Mouse (Mus musculus) mature B cell (primary cell): ENCODE results near the gene Gm2016.
"Not testable (repeated sequence)": the region's sequence is repeated elsewhere in the genome, so short reads cannot be mapped to it uniquely, and the experiment has no call there.

ENCODE experiments used
- in situ Hi-C: fragments of 300-500 bp; cut with MboI; formaldehyde crosslinking; loops from 2 replicates; pipeline ENCODE4 v1.14.3; 2019

The Gm2016 gene

DNA sequence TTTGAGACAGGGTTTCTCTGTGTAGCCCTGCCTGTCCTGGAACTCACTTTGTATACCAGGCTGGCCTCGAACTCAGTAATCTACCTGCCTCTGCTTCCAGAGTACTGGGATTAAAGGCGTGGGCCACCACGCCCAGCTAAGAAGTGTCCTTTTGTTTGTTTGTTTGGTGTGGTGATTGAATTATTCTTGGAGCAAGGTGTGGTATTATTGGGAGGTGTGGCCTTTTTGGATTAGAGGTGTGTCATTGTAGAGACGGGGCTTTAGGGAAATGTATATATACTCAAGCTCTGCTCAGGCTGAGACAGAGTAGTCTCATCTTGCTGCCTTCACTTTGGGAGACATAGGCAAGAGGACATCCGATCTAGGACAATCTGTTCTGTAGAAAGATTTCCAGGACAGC is at the start of gene Gm2016:
Gene Gm2016, plus strand, starts transcription at position 301 of the 400 bp plus-strand sequence.
- in situ Hi-C loops, result not testable (repeated sequence)

DNA sequence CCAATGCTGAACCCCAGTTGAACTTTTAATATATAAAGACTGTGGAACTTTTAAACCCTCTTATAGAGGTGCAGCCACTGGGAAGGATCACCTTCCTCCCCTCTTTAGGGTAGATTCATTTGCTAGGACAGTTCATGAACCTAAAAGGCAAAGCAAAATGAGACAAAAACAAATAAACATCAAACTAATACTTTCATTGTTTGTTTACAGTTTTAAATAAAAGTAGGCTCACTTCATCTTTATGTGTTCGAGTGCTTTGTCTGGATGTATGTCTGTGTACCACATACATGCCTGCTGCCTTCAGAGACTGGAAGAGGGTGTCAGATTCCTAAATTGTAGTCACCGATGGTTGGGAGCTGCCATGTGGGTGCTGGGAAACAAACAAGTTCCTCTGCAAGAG is 31.6 kb upstream of the Gm2016 start, which contains the start of gene Gm2001:
Gene Gm2001, minus strand, starts transcription at position 101 of the 400 bp plus-strand sequence.
- in situ Hi-C loops, result not testable (repeated sequence)

DNA sequence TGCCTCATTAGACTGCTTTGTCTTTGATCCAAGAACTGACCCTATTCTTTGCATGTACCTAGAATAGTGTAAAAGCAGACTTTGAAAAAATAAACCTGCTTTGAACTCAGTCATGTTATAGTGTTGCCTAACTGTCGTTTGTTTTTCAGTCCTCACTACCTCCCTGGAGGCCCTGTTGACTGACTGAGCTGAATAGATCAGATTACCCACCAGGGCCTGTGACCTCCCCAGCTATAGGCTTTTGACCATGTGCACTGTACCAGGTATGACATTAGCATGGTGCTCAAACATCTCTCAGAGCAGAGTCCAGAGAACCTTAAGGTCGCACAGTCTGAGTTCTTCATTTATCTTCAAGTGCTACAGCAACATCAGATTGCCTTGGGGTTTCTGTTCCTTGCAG is 23.2 kb upstream of the Gm2016 start:
- in situ Hi-C loops, result not testable (repeated sequence)

DNA sequence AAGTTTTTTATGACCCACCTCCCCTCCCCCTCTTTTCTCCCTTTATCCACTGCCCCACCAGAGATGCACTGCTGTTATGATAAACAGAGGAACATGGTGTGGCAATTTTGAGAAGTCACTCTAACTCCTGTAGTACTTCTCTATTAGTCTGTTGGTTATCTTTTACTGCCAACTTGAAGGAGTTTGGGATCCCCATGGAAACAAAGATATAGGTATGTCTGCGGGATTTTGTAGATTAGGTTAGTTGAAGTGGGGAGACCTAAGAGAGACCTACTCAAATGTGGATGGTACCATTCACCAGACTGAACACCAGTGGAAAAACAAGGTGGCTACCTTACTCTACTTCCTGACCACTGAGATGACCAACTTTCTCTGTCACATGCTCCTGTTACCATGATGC is 17.8 kb upstream of the Gm2016 start:
- in situ Hi-C loops, result not testable (repeated sequence)

DNA sequence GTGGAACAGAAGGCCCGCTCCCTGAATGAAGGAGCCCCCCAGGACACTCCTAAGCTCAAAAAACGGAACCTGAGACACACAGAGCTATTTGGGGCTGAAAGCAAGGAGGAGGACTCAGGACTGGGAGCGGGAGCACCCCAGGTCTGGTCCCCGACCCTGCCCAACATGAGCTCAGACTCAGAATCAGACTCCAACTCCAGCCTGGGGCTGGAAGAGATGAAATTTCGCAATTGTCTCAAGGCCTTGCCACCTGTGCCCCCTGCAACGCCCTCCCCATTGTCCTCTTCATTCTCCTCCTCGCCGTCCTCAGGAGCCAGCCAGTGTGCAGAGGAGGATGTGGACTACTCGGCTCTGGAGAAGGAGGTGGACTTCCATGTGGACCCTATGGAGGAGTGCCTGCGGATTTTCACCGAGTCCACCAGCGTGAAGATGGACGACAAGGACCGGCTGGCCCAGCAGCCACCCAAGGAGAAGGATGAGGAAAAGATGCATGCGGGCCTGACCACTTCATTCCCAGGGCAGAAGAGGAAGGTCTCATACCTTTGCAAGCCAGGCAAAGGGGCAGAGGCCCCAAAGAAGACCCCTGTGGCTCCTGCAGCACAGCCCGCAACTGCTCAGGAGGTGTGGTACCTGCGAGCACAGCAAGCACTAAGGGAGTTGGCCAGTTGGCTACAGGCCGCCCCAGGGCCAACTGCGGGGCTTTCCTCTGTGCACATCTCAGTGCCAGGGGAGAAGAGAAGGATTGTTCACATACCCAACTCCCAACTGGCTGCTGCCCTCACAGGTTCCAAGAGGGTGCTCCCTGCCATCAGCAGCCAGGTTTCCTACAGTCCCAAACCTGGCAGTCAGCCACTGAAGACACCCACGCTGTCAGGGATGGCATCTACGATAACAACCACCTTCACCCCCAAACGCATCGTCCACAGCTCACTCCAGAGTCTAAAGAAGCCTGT is 11.9 kb upstream of the Gm2016 start:
- in situ Hi-C loops, result not testable (repeated sequence)

DNA sequence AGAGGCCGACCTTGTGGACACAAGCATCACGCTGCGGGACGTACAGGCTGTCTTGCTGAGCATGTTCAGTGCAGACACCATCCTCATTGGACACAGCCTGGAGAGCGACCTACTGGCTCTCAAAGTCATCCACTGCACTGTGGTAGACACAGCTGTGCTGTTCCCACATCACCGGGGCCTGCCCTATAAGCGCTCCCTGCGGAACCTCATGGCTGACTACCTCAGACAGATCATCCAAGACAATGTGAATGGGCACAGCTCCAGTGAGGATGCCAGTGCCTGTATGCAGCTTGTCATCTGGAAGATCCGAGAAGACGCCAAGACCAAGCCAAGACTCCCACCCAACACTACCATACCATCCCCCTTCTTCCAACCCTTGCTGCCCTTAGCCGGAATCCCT is 10.2 kb upstream of the Gm2016 start:
- in situ Hi-C loops, result not testable (repeated sequence)

DNA sequence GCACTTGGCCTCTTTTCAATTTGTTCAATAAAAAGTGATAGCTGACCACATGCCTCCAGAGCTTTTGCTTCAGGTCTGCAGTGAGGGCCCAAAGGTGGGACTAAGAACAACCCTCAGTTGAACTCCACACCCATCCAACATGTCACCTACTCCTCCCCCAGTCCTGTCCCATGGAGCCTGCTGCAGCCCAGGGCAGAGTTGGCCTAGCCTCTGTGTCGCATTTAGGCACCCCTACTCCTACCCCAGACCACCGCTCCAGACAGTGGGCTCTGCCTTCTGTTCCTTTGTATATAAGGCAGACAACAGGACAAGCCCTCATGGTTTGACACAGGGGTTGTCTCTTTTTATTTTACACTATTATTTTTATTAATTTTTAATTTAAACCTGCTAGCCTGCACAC is 9.8 kb upstream of the Gm2016 start:
- in situ Hi-C loops, result not testable (repeated sequence)

DNA sequence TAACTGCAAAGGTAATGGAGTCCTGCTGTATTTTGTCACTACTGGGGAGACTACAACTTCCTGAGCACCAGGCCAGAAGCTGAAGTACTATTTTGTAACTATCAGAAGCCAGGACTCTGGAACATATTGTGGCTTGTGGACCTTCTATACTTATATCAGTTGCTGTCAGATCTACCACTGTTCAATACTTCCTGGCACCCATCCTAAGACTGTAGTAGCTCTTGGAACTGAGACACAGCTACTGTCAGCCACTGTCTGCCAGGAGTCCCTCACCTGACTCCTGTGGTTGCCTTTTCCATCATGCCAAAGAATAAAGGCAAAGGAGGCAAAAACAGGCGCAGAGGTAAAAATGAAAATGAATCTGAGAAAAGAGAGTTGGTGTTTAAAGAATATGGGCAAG is 21.2 kb downstream of the Gm2016 start, which contains the start of gene Gm2022:
Gene Gm2022, plus strand, starts transcription at position 301 of the 400 bp plus-strand sequence.
- in situ Hi-C loops, result not testable (repeated sequence)

DNA sequence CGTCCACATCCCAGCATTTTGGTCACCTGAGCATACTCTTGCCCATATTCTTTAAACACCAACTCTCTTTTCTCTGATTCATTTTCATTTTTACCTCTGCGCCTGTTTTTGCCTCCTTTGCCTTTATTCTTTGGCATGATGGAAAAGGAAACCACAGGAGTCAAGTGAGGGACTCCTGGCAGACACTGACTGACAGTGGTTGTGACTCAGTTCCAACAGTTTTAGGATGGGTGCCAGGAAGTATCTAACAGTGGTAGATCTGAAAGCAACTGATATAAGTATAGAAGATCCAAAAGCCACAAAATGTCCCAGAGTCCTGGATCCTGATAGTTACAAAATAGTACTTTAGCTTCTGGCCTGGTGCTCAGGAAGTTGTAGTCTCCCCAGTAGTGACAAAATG is 45.8 kb downstream of the Gm2016 start, which contains the start of gene Gm2035:
Gene Gm2035, minus strand, starts transcription at position 137 of the 400 bp plus-strand sequence.
- in situ Hi-C loops, result not testable (repeated sequence)
